Mouse (Mus musculus): Measurements from ENCODE around the gene Peak1.

The Peak1 gene

DNA sequence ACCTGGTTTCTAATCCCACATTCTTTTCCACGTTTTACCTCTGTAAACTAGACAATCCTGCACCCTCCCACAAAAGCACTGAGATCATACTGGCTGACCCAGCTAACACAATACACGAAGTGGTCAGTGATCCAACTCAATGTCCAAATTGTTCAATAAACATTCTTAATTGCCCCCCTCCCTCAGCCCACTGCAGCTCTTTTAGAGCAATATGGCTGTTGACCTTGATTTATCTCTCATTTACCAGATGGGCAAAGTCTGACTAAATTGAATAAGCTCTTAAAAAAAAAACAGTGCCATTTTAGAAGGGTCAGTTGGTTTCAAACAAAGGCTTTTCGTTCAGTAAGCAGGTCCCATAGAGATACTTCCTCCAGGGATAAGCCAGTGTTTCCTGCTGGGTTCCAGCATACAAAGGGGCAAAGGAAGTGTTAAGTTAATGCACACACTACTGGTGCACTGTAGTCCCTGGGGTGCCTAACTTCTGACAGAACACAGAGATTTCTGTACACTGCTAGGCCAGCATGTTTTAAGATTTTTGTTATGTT lies 114.9 kb downstream of the Peak1 start:
- no peak for DNase-seq

- DNase-seq = no peak
Measured at GRCm38 (mm10) chr9:56290019-56290418, 127.8 kb downstream of the Peak1 start.

GRCm38 (mm10) chr9:56282481-56282880 lies 135.4 kb downstream of the Peak1 start:
- no peak for DNase-seq

DNA sequence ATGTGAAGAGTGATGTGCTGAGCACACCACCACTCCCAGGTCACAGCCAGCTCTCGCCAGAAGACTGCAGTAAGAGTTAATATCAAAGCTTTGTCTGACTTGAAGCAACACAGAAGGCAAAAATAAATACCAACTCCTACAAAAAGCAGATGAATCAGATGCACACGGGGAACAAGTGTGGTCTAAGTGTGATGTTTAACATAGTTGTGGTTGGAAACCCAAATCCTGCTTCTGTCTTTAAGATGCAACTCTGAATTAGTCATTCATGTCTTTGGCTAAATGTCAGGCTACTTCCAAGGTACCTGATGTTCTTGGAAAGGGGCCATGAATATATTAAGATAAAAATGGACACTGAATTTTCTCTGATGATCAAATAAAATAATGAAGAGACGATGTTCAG lies 144.3 kb downstream of the Peak1 start:
- DNase-seq = no peak

DNA sequence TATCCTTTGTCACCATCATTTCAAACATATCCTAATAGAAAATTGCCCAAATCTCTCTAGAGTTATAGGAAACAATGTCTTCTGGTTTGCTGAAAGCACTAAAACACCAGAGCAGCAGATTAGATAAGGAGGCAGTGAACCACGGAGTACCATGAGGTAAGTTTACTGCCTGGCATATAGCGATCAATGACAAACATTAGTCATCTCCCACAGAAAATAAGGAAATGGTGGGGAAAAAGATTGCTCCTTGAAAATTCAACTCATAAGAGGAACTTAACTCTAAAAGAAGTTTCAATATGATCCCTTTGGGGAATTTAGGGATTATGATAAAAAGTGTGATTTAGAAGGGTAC lies 145.6 kb downstream of the Peak1 start:
- DNase-seq = no peak

DNA sequence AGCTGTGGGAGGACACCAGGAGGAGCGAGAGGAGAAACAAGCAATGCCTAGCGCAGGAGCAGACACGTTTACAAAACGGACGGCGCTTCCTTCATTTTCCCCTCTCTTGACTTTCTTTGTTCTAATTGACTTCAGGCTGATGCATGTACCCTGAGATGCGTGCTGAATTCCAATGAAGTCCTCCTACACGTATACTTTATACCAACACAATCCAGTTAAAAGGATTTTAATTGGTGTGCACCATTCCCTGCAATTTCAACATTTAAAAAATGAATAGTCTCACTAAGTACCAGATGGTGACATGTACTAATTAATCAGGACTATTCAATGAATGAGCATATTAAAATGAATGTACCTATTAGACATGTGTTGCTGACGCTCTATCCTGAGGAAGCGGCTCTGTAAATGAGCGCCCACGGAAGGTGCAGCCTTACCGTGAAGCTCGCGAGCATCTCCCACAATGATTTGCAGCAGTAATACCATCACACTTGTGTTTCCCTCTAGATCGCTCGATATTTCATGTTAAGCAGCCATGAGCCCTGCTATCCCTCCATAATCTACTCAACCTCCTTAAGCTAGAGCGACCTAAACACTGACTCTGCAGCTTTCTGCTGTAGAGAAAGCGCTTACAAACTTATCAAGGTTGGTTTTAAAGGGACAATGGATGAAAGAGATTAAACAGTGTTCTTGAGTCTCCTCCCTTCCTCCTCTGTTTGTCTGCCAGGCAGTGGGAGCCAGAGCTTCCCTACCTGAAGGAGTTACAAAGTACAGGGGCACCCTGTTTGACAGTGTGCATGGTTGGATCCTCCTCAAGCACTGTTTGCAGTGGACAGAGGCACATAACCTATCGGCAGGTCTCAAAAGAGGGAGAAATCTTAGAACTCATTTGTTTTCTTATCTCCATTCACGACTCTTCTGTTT lies 146.3 kb downstream of the Peak1 start:
- DNase-seq = no peak

DNA sequence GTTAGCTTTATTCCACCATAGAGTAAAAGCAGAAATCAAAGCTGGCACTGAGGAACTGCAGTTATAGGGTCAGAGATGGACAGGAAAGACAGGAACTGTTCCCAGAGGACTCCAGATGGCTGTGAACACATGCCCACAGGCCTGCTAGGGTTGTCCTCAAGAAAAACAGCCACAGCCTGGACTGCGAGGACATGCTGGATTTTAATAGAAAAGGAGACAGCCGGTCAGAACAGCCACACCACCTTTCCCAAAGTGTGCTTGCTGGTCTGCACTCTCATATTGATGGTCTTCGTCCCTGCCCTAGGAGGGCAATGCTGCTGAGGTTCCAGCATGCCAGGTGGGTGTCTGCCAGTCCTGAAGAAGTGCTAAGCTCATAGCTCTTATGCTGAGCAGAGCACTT lies 148.8 kb downstream of the Peak1 start:
- no peak for DNase-seq

GRCm38 (mm10) chr9:56266200-56266815 lies 151.6 kb downstream of the Peak1 start:
- no peak for DNase-seq

GRCm38 (mm10) chr9:56265460-56266199 lies 152.2 kb downstream of the Peak1 start:
- DNase-seq = no peak

GRCm38 (mm10) chr9:56265022-56265360 lies 152.9 kb downstream of the Peak1 start:
- no peak for DNase-seq

DNA sequence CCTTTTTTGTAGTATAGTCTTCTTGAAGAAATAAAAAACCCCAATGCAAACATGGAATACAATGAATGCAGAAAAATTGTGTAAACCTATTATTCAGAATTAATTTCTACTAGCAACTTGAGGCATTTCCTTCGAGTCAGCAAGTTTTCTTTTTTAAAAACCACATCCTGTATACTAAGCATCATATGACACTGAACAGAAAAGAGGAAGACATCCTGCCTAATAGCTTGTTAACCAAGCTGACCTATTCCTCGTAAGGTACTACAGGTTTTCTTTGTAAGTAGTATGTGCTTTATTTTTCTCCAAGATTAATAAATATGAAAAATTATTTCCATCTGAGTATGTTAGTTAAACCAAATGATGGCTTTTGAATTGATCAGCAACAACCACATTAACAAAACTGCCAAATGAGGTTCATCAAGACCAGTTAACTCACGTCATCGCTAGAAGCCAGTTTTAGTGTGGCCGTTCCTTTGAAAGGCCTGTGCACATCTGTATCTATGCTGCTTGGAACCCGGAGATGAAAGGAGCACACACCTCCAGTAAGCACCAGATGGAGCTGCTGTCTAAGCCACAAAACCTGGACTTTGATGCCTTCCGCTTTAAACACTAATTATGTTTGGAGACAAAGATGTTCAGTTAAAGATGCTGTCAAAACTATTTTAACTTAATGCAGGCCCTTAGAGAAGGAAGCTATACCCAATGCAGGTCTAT lies 153.4 kb downstream of the Peak1 start:
- no peak for DNase-seq

DNA sequence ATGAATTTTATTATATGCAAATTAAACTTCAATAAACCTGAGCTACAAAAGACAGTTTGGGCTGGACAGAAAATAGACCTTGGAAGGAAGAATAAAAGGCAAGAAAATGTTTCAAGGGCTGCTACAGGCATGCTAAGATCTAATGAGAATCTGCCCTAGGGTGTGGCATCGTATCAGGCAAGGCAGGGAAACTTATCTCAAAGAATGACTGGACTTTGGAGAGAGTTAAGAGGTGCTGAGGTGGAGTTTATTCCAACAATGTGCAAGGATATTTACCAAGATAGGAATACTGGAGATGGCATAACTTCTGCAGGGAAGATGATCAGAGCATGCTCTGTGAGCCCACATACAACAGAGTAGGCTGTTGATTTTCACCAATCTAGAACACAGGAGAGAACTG lies 154.8 kb downstream of the Peak1 start:
- no peak for DNase-seq

GRCm38 (mm10) chr9:56260495-56261136 lies 157.3 kb downstream of the Peak1 start:
- no peak for DNase-seq

GRCm38 (mm10) chr9:56259790-56260494 lies 157.9 kb downstream of the Peak1 start:
- no peak for DNase-seq

GRCm38 (mm10) chr9:56258261-56258790 lies 159.5 kb downstream of the Peak1 start:
- no peak for DNase-seq

DNA sequence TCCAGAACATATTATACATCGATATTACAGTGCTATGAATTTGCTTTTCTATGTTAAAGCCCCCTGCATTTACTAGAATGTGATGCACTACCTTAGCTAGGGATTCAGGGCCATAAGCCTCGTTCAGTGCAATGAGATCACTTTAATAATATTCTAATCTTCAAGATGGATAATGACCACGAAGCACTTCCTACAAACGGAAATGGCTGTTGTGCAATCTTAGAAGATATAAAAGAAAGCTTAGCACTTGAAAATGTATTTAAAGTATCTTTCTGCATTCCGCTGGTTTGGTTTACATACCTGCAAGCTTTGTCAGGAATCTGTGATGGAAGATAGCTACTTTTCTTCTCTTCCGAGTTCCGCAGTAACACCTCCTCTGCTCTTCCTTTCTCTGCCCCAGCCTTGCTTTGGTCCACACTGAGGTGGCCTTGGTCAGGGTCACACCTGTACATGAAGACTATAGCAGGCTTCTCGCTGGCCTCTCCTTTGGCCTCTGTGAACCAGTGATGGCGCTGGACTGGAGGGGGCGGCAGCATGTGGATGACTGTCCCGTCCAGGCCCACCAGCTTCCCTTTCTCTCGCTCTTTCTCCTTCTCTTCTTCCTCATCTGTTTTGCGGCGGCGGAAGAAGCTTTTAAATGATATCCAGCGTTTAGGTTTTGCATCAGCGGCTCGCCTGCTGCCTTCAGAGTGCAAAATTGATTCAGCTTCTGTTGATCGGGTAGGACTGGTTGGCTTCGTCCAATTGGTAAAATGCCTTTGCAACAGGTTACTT lies 160.5 kb downstream of the Peak1 start:
- no peak for DNase-seq

- no peak for DNase-seq
Measured at GRCm38 (mm10) chr9:56255676-56256432, 162.0 kb downstream of the Peak1 start.

- DNase-seq = no peak
Measured at GRCm38 (mm10) chr9:56244336-56244735, 173.5 kb downstream of the Peak1 start.

GRCm38 (mm10) chr9:56243885-56244284 lies 174.0 kb downstream of the Peak1 start:
- no peak for DNase-seq

GRCm38 (mm10) chr9:56242686-56243085 lies 175.2 kb downstream of the Peak1 start:
- DNase-seq = no peak
